Mouse (Mus musculus) ES-Bruce4 (cell line): ENCODE measurements around the gene Fat3.

ENCODE experiments used
- CTCF ChIP-seq: IDR thresholded peaks from one replicate; pipeline ENCODE4 v1.8.1; 2011; ENCODE audit warnings: low read depth, low read length
- EP300 ChIP-seq: IDR thresholded peaks from 2 replicates; pipeline ENCODE4 v1.6.1; 2011; ENCODE audit warnings: low read depth, low read length; ENCODE audit not compliant: insufficient read depth
- POLR2A ChIP-seq: IDR thresholded peaks from one replicate; pipeline ENCODE4 v1.8.1; 2011; ENCODE audit warnings: low read length; ENCODE audit not compliant: insufficient read depth

- no peak for TF ChIP-seq CTCF
- TF ChIP-seq POLR2A: no peak
- TF ChIP-seq EP300: no peak
These were observed 286.1 kb downstream of the Fat3 start for GRCm38 (mm10) chr9:16214731-16215681.
